Mouse (Mus musculus) liver, embryonic 13.5 days (tissue): Measurements from ENCODE around the gene Mtus2. TPM values are rescaled to one million over a fixed set of nuclear protein-coding genes. Genes with fewer than 3 reads are reported as not detected.
"Not testable (repeated sequence)": the region's sequence is repeated elsewhere in the genome, so short reads cannot be mapped to it uniquely, and the experiment has no call there.

ENCODE experiments used
- ATAC-seq: fragments of 200-750 bp; cut with Nextera tagmentation; 2 replicates; pipeline ENCODE4 v1.8.0; 2017; ENCODE audit warnings: low read depth, mild to moderate bottlenecking, moderate number of reproducible peaks, moderate library complexity
- DNase-seq: peaks from one replicate; pipeline ENCODE4 v3.0.0; 2022
- H3K27ac ChIP-seq: fragments of 300-500 bp; sonication (generic); 2 replicates; pipeline ENCODE4 v1.5.1; 2015; ENCODE audit warnings: moderate library complexity, mild to moderate bottlenecking, inconsistent platforms
- H3K27me3 ChIP-seq: fragments of 300-500 bp; sonication (generic); 2 replicates; pipeline ENCODE4 v1.6.1; 2015; ENCODE audit warnings: mild to moderate bottlenecking, inconsistent platforms
- H3K36me3 ChIP-seq: fragments of 300-500 bp; sonication (generic); 2 replicates; pipeline ENCODE4 v1.6.1; 2015; ENCODE audit warnings: mild to moderate bottlenecking, inconsistent platforms
- H3K4me1 ChIP-seq: fragments of 300-500 bp; sonication (generic); replicated peaks from 2 replicates; pipeline ENCODE4 v1.6.1; 2015; ENCODE audit warnings: inconsistent platforms
- H3K4me2 ChIP-seq: fragments of 300-500 bp; sonication (generic); 2 replicates; pipeline ENCODE4 v1.6.1; 2015; ENCODE audit warnings: inconsistent platforms, mild to moderate bottlenecking, moderate library complexity
- H3K4me3 ChIP-seq: fragments of 300-500 bp; sonication (generic); replicated peaks from 2 replicates; pipeline ENCODE4 v1.5.1; 2015; ENCODE audit warnings: mild to moderate bottlenecking, inconsistent platforms
- H3K9ac ChIP-seq: fragments of 300-500 bp; sonication (generic); 2 replicates; pipeline ENCODE4 v1.6.1; 2015; ENCODE audit warnings: mild to moderate bottlenecking, inconsistent platforms
- H3K9me3 ChIP-seq: fragments of 300-500 bp; sonication (generic); replicated peaks from 2 replicates; pipeline ENCODE4 v1.6.1; 2016; ENCODE audit warnings: inconsistent platforms
- WGBS: fragments of 180-500 bp; shearing (Covaris S2); methylation state at CpG from one replicate; pipeline ENCODE4 v1.1.7; 2015; ENCODE audit not compliant: insufficient replicate concordance; 5-methylcytosine and 5-hydroxymethylcytosine counted together
- polyA plus RNA-seq: library from polyadenylated mRNA; unstranded; fragments of >200 nt; fragmentation: Nextera tagmentation; extraction: Ambion mirVana; gene quantifications from 2 replicates; pipeline ENCODE4 v1.2.1, GENCODE M21; 2015

Mtus2 gene
- polyA plus RNA-seq, 1 experiment from 2014 or later, result 0.77 TPM

GRCm38 (mm10) chr5:148326295-148326694 lies 369.2 kb downstream of the Mtus2 start:
- 75% methylated on average over 9 of the region's 9 CpGs for WGBS
- H3K4me3 ChIP-seq, DNase-seq, H3K9ac ChIP-seq, H3K27ac ChIP-seq, H3K27me3 ChIP-seq, ATAC-seq, H3K9me3 ChIP-seq, H3K4me2 ChIP-seq, H3K4me1 ChIP-seq: not testable (repeated sequence)
- peaks cover 16% of the 10 kb centered on the region for H3K36me3 ChIP-seq

- Histone ChIP-seq H3K9ac (no peak overlapping the region), H3K4me1 (peaks cover 7% of the 10 kb centered on the region), H3K9me3 (no peaks in the 10 kb centered on the region), H3K27me3 (no peaks in the 10 kb centered on the region), H3K36me3 (peaks cover 43% of the 10 kb centered on the region), H3K4me3 (no peak overlapping the region), H3K27ac (no peak overlapping the region), H3K4me2 (no peak overlapping the region)
- ATAC-seq (no peak), DNase-seq (no peak)
- 81% methylated on average over 3 of the region's 3 CpGs for WGBS
Observed at GRCm38 (mm10) chr5:148328982-148329381, 371.9 kb downstream of the Mtus2 start.

DNA sequence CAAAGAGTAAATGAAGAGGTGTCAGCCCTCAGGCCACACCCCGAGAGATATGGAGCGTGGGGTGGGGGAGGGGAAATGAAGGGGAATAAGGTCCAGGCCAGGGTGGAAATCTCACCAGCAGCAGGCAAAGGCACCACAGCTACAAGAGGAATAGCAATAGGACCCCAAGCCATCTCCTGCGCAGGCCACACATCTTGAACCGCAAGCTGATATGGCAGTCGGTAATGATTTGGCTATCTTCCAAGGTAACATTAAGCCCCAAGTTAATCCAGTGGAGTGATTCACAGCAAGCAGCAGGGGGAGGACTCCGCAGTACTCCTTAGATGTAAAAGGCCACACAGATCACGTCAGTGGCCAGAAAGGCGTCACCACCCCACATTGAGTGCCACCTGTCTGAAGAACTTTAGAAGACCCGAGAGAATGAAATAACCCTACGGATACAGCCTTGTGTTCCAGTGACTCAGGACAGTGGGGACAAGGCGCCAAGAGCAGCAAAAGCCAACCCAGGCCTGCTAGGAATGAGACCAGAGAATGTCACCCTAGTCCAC lies 374.2 kb downstream of the Mtus2 start:
- ATAC-seq, result no peak

GRCm38 (mm10) chr5:148331926-148332621 lies 375.0 kb downstream of the Mtus2 start:
- Histone ChIP-seq H3K27me3 (no peaks in the 10 kb centered on the region), H3K9ac (no peak overlapping the region), H3K4me1 (peaks cover 7% of the 10 kb centered on the region), H3K27ac (no peak overlapping the region), H3K9me3 (no peaks in the 10 kb centered on the region), H3K4me2 (no peak overlapping the region), H3K4me3 (no peak overlapping the region), H3K36me3 (peaks cover 69% of the 10 kb centered on the region)
- DNase-seq, result no peak
- 0 out of 2 replicates have a peak, but pooled peaks have one; percentile 5 for ATAC-seq
- WGBS, result 91% methylated on average over 18 of the region's 18 CpGs

More for the DNA sequence above, 374.2 kb downstream of the Mtus2 start:
- WGBS, result 82% methylated on average over 11 of the region's 11 CpGs
- no peaks in the 10 kb centered on the region for H3K9me3 ChIP-seq
- H3K27me3 ChIP-seq, result no peaks in the 10 kb centered on the region
- no peak overlapping the region for H3K9ac ChIP-seq
- H3K27ac ChIP-seq, result no peak overlapping the region
- H3K4me1 ChIP-seq, result peaks cover 7% of the 10 kb centered on the region
- H3K4me2 ChIP-seq, result no peak overlapping the region
- peaks cover 61% of the 10 kb centered on the region for H3K36me3 ChIP-seq
- no peak overlapping the region for H3K4me3 ChIP-seq
- no peak for DNase-seq

GRCm38 (mm10) chr5:148332622-148332974 lies 375.5 kb downstream of the Mtus2 start:
- peaks cover 70% of the 10 kb centered on the region for H3K36me3 ChIP-seq
- H3K4me2 ChIP-seq, result no peak overlapping the region
- no peak overlapping the region for H3K27ac ChIP-seq
- no peak overlapping the region for H3K9ac ChIP-seq
- ATAC-seq (peak; percentile 58), DNase-seq (peak; percentile 22)
- H3K27me3 ChIP-seq, result no peaks in the 10 kb centered on the region
- WGBS, result 56% methylated on average over 8 of the region's 8 CpGs
- no peaks in the 10 kb centered on the region for H3K9me3 ChIP-seq
- H3K4me1 ChIP-seq, result peaks cover 7% of the 10 kb centered on the region
- H3K4me3 ChIP-seq, result no peak overlapping the region

DNA sequence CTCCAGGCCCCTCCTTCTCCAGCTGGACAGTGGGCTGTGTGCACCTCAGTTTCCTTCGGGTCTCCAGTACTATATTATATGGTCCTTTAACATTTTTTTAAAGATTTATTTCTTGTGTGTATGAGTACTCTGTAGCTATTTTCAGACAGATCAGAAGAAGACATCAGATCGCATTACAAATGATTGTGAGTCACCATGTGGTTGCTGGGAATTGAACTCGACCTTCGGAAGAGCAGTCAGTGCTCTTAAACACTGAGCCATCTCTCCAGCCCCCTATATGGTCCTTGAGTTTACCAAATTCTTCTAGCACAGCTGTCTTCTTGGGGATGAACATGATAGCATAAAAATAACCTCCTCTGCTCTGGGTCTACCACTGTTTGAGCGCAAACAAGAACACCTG lies 382.0 kb downstream of the Mtus2 start:
- no peak for ATAC-seq
- Histone ChIP-seq H3K27me3 (no peaks in the 10 kb centered on the region), H3K9ac (no peak overlapping the region), H3K4me3 (no peak overlapping the region), H3K27ac (no peak overlapping the region), H3K4me2 (no peak overlapping the region), H3K9me3 (no peaks in the 10 kb centered on the region), H3K36me3 (peaks cover 82% of the 10 kb centered on the region), H3K4me1 (peaks cover 8% of the 10 kb centered on the region; the same call in 1 of the 2 replicates)
- WGBS, result 84% methylated on average over 5 of the region's 5 CpGs
- no peak for DNase-seq

GRCm38 (mm10) chr5:148342061-148342741 lies 385.1 kb downstream of the Mtus2 start:
- H3K4me3 ChIP-seq, result no peak overlapping the region
- H3K4me2 ChIP-seq, result no peak overlapping the region; the same call in 1 of the 2 replicates
- WGBS, result 38% methylated on average over 26 of the region's 26 CpGs
- H3K4me1 ChIP-seq, result peaks cover 8% of the 10 kb centered on the region; the same call in 1 of the 2 replicates
- no peaks in the 10 kb centered on the region for H3K27me3 ChIP-seq
- ATAC-seq, result peak; percentile 78
- DNase-seq, result peak; percentile 37
- H3K9me3 ChIP-seq, result no peaks in the 10 kb centered on the region
- H3K9ac ChIP-seq, result no peak overlapping the region
- H3K27ac ChIP-seq, result no peak overlapping the region; the same call in 1 of the 2 replicates
- H3K36me3 ChIP-seq, result peaks cover 87% of the 10 kb centered on the region

DNA sequence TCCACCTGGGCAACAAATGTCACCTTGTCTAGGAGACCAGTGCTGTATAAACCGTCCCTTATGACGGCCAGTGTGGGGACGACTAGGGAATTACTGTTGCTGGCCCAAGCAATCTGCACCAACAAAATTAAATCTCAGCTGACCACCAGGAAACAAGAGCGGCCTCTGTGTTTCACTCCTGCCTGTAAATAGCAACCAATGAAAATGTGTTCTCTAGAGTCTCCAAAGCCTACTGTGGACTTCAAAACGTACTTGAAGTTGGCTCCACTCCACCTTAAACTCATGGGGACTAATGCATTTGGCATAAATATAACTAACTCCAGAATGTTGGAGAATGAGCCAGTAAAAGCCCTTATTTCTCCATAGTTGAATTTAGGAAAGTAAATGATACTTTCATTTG lies 387.3 kb downstream of the Mtus2 start:
- H3K36me3 ChIP-seq, result peaks cover 95% of the 10 kb centered on the region
- H3K27me3 ChIP-seq, result no peaks in the 10 kb centered on the region
- ATAC-seq, result no peak
- H3K4me2 ChIP-seq, result no peak overlapping the region
- no peak overlapping the region for H3K9ac ChIP-seq
- no peak overlapping the region for H3K27ac ChIP-seq
- no peak for DNase-seq
- no peaks in the 10 kb centered on the region for H3K9me3 ChIP-seq
- H3K4me3 ChIP-seq, result no peak overlapping the region
- H3K4me1 ChIP-seq, result peaks cover 8% of the 10 kb centered on the region; the same call in 1 of the 2 replicates
- WGBS, result 80% methylated on average over 5 of the region's 5 CpGs

- 79% methylated on average over 8 of the region's 8 CpGs for WGBS
- no peak overlapping the region for H3K9ac ChIP-seq
- no peak overlapping the region for H3K4me2 ChIP-seq
- peaks cover 91% of the 10 kb centered on the region for H3K36me3 ChIP-seq
- no peak overlapping the region for H3K4me3 ChIP-seq
- H3K27me3 ChIP-seq, result no peaks in the 10 kb centered on the region
- no peaks in the 10 kb centered on the region for H3K9me3 ChIP-seq
- ATAC-seq (no peak), DNase-seq (peak; percentile 17)
- H3K27ac ChIP-seq, result no peak overlapping the region
- H3K4me1 ChIP-seq, result peaks cover 8% of the 10 kb centered on the region; the same call in 1 of the 2 replicates
Observed at GRCm38 (mm10) chr5:148346543-148346942, 389.4 kb downstream of the Mtus2 start.

DNA sequence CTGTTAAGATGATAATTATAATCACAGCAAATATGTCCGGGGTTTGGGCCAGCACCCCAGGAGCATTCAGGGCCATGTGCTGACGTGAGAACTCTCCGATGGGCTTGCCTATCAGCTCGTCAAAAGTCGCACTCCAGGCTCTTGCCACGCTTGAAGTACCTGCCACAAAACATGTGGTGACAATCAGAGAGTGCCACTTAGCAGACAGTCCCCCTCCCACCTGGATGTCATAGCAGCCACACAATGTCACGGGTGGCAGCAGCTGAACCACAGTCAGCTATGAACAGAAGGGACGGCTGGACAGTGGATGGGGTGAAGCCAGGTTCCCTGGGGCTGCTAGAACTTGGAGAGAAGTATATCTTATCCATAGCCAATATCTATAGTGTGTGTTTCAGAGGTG lies 391.0 kb downstream of the Mtus2 start:
- WGBS, result 78% methylated on average over 8 of the region's 8 CpGs

DNA sequence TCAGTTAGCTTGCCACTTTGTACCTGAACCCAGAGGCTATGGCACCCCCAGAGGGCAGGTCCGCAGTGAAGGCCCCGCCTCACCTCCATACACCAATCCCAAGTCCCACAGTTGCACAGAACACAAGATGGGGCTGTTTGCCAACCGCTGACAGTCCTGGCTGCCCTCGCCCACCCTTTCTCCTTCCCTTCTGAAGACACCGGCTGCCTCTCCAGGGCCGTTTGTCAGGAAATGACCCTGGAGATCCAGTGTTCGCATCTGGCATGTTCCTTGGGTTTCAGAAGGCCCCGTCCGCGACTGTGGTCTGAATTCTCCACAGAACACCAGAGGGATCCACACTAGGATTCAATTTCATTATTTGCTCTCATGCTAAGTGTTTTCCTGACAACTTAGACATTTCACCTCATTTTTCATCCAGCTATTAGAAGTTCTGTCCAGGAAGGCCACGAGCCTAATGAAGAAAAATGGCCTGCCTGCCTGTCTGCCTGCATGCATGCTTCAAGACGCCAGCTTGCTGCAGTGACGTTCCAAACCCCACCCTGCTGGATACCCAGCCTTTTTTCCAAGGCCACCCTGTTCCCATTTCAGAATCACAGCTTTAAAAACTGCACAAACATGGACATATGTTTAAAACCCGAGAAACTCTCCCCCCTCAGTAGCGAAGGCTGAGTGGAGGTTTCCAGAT lies 392.3 kb downstream of the Mtus2 start:
- Histone ChIP-seq H3K27ac (no peak overlapping the region), H3K4me3 (no peak overlapping the region), H3K27me3 (no peaks in the 10 kb centered on the region), H3K9ac (no peak overlapping the region), H3K4me2 (no peak overlapping the region), H3K36me3 (peaks cover 87% of the 10 kb centered on the region), H3K9me3 (no peaks in the 10 kb centered on the region), H3K4me1 (no peaks in the 10 kb centered on the region)
- ATAC-seq, result no peak
- WGBS, result 84% methylated on average over 15 of the region's 15 CpGs
- DNase-seq, result no peak

More for the DNA sequence above, 391.0 kb downstream of the Mtus2 start:
- no peaks in the 10 kb centered on the region for H3K4me1 ChIP-seq
- H3K9me3 ChIP-seq, result no peaks in the 10 kb centered on the region
- DNase-seq (no peak), ATAC-seq (no peak)
- H3K27me3 ChIP-seq, result no peaks in the 10 kb centered on the region
- H3K36me3 ChIP-seq, result peaks cover 87% of the 10 kb centered on the region
- no peak overlapping the region for H3K4me3 ChIP-seq
- no peak overlapping the region for H3K27ac ChIP-seq
- H3K9ac ChIP-seq, result no peak overlapping the region
- H3K4me2 ChIP-seq, result no peak overlapping the region
